Mouse (Mus musculus) testis, adult 2 months (tissue): ENCODE results near the gene Sdad1. TPM values are rescaled to one million over a fixed set of nuclear protein-coding genes. Genes with fewer than 3 reads are reported as not detected.

Experiments
- H3K27ac ChIP-seq: fragments of 200-500 bp; 2 replicates; pipeline ENCODE4 v1.5.1; 2012; ENCODE audit warnings: low read depth, low read length; ENCODE audit not compliant: control insufficient read depth, insufficient read depth
- H3K27me3 ChIP-seq: fragments of 200-500 bp; 2 replicates; pipeline ENCODE4 v1.6.1; 2012; ENCODE audit warnings: mild to moderate bottlenecking, low read length, moderate library complexity; ENCODE audit not compliant: control insufficient read depth, insufficient read depth
- H3K36me3 ChIP-seq: fragments of 200-500 bp; 2 replicates; pipeline ENCODE4 v1.6.1; 2012; ENCODE audit warnings: mild to moderate bottlenecking, low read length; ENCODE audit not compliant: control insufficient read depth, insufficient read depth
- H3K4me1 ChIP-seq: fragments of 200-500 bp; 2 replicates; pipeline ENCODE4 v1.6.1; 2012; ENCODE audit warnings: low read length; ENCODE audit not compliant: control insufficient read depth, insufficient read depth
- H3K4me3 ChIP-seq: fragments of 200-500 bp; 2 replicates; pipeline ENCODE4 v1.5.1; 2012; ENCODE audit warnings: low read depth, mild to moderate bottlenecking, low read length, moderate library complexity, mixed read lengths; ENCODE audit not compliant: control insufficient read depth
- CTCF ChIP-seq: fragments of 200-500 bp; IDR thresholded peaks from 2 replicates; pipeline ENCODE4 v1.5.1; 2012; ENCODE audit warnings: low read depth, mild to moderate bottlenecking, inconsistent platforms, low read length, moderate library complexity; ENCODE audit not compliant: control insufficient read depth, insufficient read depth, insufficient replicate concordance
- POLR2A ChIP-seq: fragments of 200-500 bp; IDR thresholded peaks from 2 replicates; pipeline ENCODE4 v1.6.1; 2012; ENCODE audit warnings: low read depth, mild to moderate bottlenecking, inconsistent platforms, low read length, moderate library complexity; ENCODE audit not compliant: control insufficient read depth
- polyA plus RNA-seq: library from polyadenylated mRNA; depleted of rRNA; stranded (reverse); fragments of >200 nt; gene quantifications from 2 replicates; pipeline ENCODE4 v1.2.3, GENCODE M21; 2012

The Sdad1 gene
- polyA plus RNA-seq, 1 experiment, result 44.7 TPM

GRCm38 (mm10) chr5:92327367-92327766 lies 17.1 kb upstream of the Sdad1 start:
- peaks cover 8% of the 10 kb centered on the region for H3K4me1 ChIP-seq
- no peaks in the 10 kb centered on the region for H3K27me3 ChIP-seq
- H3K27ac ChIP-seq, result no peak overlapping the region
- no peak overlapping the region for H3K4me3 ChIP-seq
- TF ChIP-seq CTCF (no peak), POLR2A (no peak)
- no peaks in the 10 kb centered on the region for H3K36me3 ChIP-seq

- TF ChIP-seq CTCF (no peak), POLR2A (no peak)
- H3K27me3 ChIP-seq, result no peaks in the 10 kb centered on the region
- no peaks in the 10 kb centered on the region for H3K36me3 ChIP-seq
- no peak overlapping the region for H3K4me3 ChIP-seq
- H3K4me1 ChIP-seq, result no peaks in the 10 kb centered on the region
- no peak overlapping the region for H3K27ac ChIP-seq
Measured at GRCm38 (mm10) chr5:92323264-92323663, 13.0 kb upstream of the Sdad1 start.

- no peak for TF ChIP-seq POLR2A
- no peak for TF ChIP-seq CTCF
- H3K27ac ChIP-seq, result no peak overlapping the region
- no peaks in the 10 kb centered on the region for H3K27me3 ChIP-seq
- H3K36me3 ChIP-seq, result no peaks in the 10 kb centered on the region
- no peak overlapping the region for H3K4me3 ChIP-seq
- H3K4me1 ChIP-seq, result no peaks in the 10 kb centered on the region
Measured at GRCm38 (mm10) chr5:92322612-92323011, 12.3 kb upstream of the Sdad1 start.

- TF ChIP-seq POLR2A (no peak), CTCF (no peak)
- H3K27me3 ChIP-seq, result no peaks in the 10 kb centered on the region
- no peak overlapping the region for H3K27ac ChIP-seq
Measured at GRCm38 (mm10) chr5:92321631-92322400, 11.5 kb upstream of the Sdad1 start.

GRCm38 (mm10) chr5:92318596-92318995 lies 8.3 kb upstream of the Sdad1 start:
- Histone ChIP-seq H3K36me3 (no peaks in the 10 kb centered on the region), H3K4me1 (no peaks in the 10 kb centered on the region), H3K4me3 (no peak overlapping the region), H3K27ac (no peak overlapping the region), H3K27me3 (no peaks in the 10 kb centered on the region)
- TF ChIP-seq CTCF (no peak), POLR2A (no peak)

More at GRCm38 (mm10) chr5:92321631-92322400, 11.5 kb upstream of the Sdad1 start:
- no peak overlapping the region for H3K4me3 ChIP-seq
- H3K36me3 ChIP-seq, result no peaks in the 10 kb centered on the region
- H3K4me1 ChIP-seq, result no peaks in the 10 kb centered on the region

- TF ChIP-seq POLR2A (no peak), CTCF (no peak)
- Histone ChIP-seq H3K27ac (no peak overlapping the region), H3K27me3 (no peaks in the 10 kb centered on the region), H3K4me1 (no peaks in the 10 kb centered on the region), H3K36me3 (no peaks in the 10 kb centered on the region), H3K4me3 (no peak overlapping the region)
Measured at GRCm38 (mm10) chr5:92318119-92318518, 7.8 kb upstream of the Sdad1 start.

- no peak for TF ChIP-seq CTCF
- TF ChIP-seq POLR2A, result no peak
- no peaks in the 10 kb centered on the region for H3K36me3 ChIP-seq
- peaks cover 4% of the 10 kb centered on the region for H3K4me1 ChIP-seq
- H3K27me3 ChIP-seq, result no peaks in the 10 kb centered on the region
- no peak overlapping the region for H3K27ac ChIP-seq
- no peak overlapping the region for H3K4me3 ChIP-seq
Measured at GRCm38 (mm10) chr5:92313776-92314175, 3.5 kb upstream of the Sdad1 start.
